Mouse (Mus musculus) right cerebral cortex, postnatal 36 days (tissue): ENCODE measurements at regions not wholly inside any gene's neighbourhood (a gene's known extent, or its start where the extent isn't known, plus 50 kb on each side); places are given as distances from the start of the nearest gene placed in this dataset.

Experiments
- DNase-seq, 2 experiments: peaks; one replicate each; pipeline ENCODE4 v3.0.0; 2022; ENCODE audit warnings: low spot score in 2 of 2, mixed read lengths in 1 of 2

DNA sequence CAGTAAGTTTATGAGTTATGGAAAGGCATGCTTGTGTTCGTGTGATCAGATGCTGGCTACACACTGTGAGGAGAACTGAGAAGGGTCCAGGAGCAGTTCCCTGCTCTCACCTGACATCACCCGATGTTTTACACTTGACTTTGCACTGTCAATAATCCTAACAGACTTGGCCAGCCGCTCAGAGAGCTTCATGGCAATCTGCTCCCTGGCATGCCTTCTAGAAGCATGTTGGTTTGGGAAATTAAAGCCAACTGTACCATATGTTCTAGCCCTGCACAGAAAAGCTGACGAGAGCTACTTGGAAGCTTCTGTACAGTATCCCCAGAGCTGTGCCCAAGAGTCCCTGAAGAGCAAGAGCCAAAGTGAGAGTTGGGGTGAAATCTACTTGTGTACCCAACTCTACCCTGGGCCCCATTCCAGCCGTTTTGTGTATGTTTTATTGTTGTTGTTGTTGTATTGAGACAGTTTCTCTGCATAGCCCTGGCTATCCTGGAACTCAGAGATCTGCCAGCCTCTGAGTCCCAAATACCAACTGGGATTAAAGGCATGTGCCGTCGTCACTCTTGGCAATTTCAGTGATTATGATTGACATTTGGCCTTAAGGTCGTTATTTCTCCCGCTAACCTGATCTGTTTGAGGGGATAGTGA lies 56.5 kb upstream of the Cnksr3 start:
- DNase-seq = peak in 1 of 2 experiments; percentile 25

DNA sequence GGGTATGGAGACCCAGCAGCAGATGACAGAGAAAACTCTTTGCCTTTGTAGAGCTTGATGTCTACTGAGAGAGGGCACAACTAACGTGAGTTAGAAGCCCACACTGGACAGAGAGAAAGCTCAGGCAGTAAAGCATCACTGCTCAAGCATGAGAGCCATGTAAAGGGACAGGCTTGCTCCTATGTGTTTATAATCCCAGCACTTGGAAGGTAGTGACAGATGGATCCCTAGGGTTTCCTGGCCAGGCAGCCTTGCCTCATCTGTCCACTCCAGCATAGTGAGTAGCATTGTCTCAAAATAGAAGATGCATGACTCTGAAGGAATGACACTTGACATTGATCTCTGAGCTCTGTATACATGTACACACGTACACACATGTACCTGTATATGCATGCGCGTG lies 55.9 kb upstream of the Cnksr3 start:
- DNase-seq = no peak

DNA sequence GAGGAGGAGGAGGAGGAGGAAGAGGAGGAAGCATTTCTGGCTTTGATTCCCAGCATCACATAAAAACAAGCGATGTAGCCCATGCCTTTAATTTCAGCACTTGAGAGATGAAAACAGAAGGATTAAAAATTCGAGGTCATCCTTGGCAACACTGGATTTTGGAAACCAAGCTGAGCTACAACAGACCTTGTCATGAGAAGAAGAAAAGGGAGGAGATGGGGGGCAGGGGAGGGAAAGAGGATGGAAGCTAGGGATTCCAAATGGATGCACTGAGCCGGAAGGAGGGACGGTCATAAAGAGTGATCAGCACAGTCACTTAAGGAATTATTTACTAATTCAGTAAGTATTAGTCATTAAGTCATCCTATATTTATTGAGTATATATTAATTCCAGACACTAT lies 55.1 kb upstream of the Cnksr3 start:
- DNase-seq = no peak

DNA sequence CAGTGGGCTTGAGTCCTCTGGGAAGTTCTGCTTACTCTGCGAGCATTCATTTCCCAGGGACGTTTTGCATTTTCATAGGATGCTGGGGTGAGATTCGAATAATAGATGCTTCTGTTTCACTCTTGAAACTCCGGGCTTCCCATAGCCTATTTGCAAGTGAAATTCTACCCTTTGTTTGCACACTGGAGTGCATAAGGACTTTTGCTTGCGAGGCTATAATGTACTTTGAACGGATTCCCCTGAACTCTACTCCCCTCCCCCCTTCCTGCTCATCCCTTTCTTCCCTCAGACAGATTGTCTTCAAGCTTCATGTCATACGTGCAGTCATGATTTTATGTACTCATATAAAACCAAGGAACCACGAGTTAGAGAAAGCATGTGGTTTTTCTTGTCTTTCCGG lies 53.4 kb upstream of the Cnksr3 start:
- DNase-seq = no peak

DNA sequence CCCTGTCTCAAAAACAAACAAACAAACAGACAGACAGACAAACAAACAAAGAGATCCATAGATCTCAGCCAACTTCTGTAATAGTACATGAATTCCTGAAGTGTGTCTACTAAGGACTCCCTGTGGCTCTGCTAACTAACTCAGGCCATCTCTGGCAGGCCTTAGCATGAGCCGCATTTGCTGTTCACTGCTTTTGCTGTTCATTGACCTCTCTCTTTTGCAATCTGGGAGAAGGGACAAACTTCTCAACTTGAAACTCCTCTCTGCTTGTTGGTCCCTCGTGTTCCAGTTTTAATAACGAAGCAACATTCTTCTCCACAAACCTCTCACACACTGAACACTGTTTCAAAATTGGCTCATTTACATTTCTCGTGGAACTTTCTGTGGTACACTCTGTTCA lies 52.7 kb upstream of the Cnksr3 start:
- DNase-seq = no peak
